Mouse (Mus musculus) heart, postnatal 0 days (tissue): Measurements from ENCODE around the gene Samd14.

Experiments used
- CTCF ChIP-seq: IDR thresholded peaks from 2 replicates; pipeline ENCODE4 v1.5.1; 2016; ENCODE audit warnings: antibody characterized with exemption, control low read depth, low read depth
- EP300 ChIP-seq: IDR thresholded peaks from 2 replicates; pipeline ENCODE4 v1.6.1; 2016; ENCODE audit warnings: antibody characterized with exemption, low read depth

GRCm38 (mm10) chr11:95044185-95044870 lies 34.6 kb downstream of the Samd14 start:
- TF ChIP-seq CTCF (no peak), EP300 (no peak)
